Mouse (Mus musculus) Muller cell, postnatal 12 days (primary cell): Measurements from ENCODE around the gene Olfr6.
"Not testable (repeated sequence)": the region's sequence is repeated elsewhere in the genome, so short reads cannot be mapped to it uniquely, and the experiment has no call there.

Source experiments
- DNase-seq: peaks from one replicate; pipeline ENCODE4 v3.0.0-alpha.2; 2015; ENCODE audit errors: inconsistent ontology term

Olfr6 gene

GRCm38 (mm10) chr7:106963837-106964236 lies at the start of gene Olfr6:
TSS of gene Olfr6 (minus strand) at chr7:106963937.
- DNase-seq, result no peak

- no peak for DNase-seq
These were observed 42.2 kb upstream of the Olfr6 start, which contains the start of gene Olfr2 for GRCm38 (mm10) chr7:107005972-107006371. TSS of gene Olfr2 (minus strand) at chr7:107006072.

GRCm38 (mm10) chr7:107004169-107004568 lies 40.4 kb upstream of the Olfr6 start:
- DNase-seq, result no peak

GRCm38 (mm10) chr7:107000798-107001197 lies 37.1 kb upstream of the Olfr6 start:
- no peak for DNase-seq

DNA sequence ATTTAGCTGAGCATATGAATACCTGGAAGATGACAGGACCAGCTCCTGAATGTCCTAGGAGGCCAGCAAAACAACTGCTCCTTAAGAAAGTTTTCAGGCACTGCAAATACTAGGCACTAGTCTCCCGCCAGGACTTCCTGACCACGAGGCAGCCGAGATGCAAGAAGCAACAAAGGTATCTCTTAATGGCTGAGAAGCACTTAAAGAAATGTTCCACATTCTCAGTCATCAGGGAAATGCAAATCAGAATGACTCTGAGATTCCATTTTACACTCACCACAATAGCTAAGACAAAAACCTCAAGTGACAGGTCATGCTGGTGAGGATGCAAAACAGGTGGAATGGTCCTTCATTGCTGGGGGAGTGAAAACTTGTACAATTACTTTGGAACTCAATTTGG lies 21.5 kb upstream of the Olfr6 start:
- no peak for DNase-seq

GRCm38 (mm10) chr7:106975353-106975752 lies 11.6 kb upstream of the Olfr6 start, which contains the start of gene Olfr711:
TSS of gene Olfr711 (minus strand) at chr7:106975453.
- DNase-seq, result no peak

GRCm38 (mm10) chr7:106967503-106967902 lies 3.8 kb upstream of the Olfr6 start:
- peak; percentile 1 for DNase-seq

GRCm38 (mm10) chr7:106948212-106948611 lies 15.5 kb downstream of the Olfr6 start, which contains the start of gene Olfr710:
TSS of gene Olfr710 (minus strand) at chr7:106948312.
- DNase-seq, result no peak

GRCm38 (mm10) chr7:106932119-106932518 lies 31.6 kb downstream of the Olfr6 start, which contains the start of gene Olfr709-ps1:
TSS of gene Olfr709-ps1 (minus strand) at chr7:106932219.
- DNase-seq, result no peak

GRCm38 (mm10) chr7:106920961-106921360 lies 42.8 kb downstream of the Olfr6 start:
- not testable (repeated sequence) for DNase-seq

DNA sequence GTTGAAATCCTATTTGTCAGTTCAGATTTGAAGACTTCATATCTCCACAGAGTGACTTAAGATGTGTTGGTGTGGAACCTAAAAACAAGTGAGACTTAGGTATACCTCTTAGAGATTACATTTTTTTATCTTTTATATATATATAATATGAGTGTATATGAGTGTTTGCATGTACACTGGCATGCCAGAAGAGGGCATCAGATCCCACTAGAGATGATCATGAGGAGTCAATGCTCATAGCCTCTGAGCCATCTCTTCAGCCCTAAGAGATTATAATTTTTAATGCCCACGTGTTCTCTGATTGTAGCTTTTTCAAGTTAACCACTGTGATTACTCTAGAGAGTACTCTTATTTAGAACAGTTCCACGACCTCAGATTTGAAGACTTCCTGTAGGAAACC lies 56.1 kb downstream of the Olfr6 start, which contains the start of gene Olfr1532-ps1:
Olfr1532-ps1 (plus strand) TSS at position 326 of the 400 bp plus-strand sequence.
- no peak for DNase-seq
